Mouse (Mus musculus): ENCODE data around the gene Tmem222. TPM values are rescaled to one million over a fixed set of nuclear protein-coding genes. Genes with fewer than 3 reads are reported as not detected.

Tmem222 gene
- polyA plus RNA-seq (2014; fragmentation: Nextera tagmentation; extraction: Ambion mirVana): 115 and 121 TPM in 2 replicates

DNA sequence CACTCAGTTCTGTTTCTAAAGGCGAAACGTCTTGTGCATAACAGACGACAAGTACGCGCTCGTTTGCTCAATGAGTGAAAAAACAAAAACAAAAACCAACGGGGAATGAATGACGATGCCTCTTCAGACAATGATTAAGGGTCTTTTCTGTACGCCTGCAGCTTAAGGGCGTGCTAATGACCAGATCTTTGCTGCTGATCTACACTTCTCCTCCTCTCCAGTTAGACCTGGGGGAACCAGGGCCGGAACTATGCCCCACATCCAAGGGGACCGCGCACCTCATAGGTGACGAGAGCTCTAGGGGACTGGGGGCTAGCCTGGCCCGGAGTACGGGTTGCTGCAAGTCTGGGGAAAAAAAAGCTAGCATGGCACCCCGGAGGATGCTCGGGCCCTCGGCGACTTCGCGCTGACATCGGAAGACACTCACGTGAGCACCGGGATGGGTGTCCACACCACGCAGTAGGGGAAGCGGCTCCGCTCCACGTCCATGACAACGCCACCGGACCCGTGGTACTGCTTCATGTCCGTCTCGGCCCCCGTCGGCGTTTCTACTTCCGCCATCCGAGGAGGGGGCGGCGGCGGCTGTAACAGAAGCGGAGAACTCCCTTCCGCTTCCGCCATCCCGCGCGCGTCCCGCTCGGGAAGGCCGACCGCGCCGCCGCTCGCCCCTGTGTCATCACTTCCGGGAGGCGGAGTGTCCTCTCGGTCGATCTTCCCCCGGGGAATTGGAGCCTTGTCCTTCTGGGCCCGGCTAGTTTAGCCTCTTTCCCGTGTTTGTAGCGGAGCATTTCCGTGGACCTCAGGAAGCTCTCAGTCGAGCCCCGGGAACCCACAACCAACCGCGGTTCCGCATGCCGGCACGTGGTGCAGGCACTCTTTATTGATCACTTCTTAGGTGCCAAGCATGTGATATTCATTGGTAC is at the start of gene Tmem222:
Gene Tmem222 (minus strand): TSS at position 689 of the 923 bp plus-strand sequence.
- Histone ChIP-seq H3K27ac (replicated peaks; ENCODE audit: low read depth, low read length) (peak within 1 kb of the TSS; percentile 91), H3K9ac (replicated peaks; ENCODE audit: low read length) (peak within 1 kb of the TSS; percentile 86), H3K4me3 (replicated peaks; ENCODE audit: low read depth, low read length) (peak within 1 kb of the TSS; percentile 85), H3K9me3 (ENCODE audit: control insufficient read depth, low read length) (no peaks in the 10 kb centered on the region), H3K36me3 (ENCODE audit: control insufficient read depth, insufficient read depth, low read length) (0 out of 2 replicates have a peak, but pooled peaks cover 2% of the 10 kb centered on the region), H3K4me2 (ENCODE audit: low read length) (peak within 1 kb of the TSS; percentile 76), H3K27me3 (ENCODE audit: control insufficient read depth, insufficient read depth, low read length) (no peaks in the 10 kb centered on the region), H3K4me1 (ENCODE audit: control insufficient read depth, insufficient read depth, low read length) (peaks cover 21% of the 10 kb centered on the region)
- ATAC-seq (ENCODE audit: low FRiP score, low TSS enrichment) (peak; percentile 90), DNase-seq (peak; percentile 98)
- under 1% methylated on average over 73 of the region's 73 CpGs for WGBS

DNA sequence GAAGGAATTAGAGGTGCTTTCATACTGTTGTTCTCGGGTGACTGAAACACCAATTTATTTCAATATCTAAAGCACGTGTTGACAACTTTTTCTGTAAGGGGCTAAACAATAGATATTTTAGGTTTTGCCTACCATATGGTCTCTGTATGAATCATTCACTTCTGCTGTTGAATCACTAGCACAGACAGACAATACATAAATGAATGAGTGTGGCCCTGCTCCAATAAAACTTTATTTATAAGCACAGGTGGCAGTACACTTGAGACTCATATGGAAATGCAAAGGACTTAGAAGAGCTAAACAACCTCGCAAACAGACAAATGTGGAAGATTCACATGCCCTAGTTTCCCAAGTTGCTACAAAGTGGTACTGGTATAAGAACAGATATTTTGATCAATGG is 42.1 kb upstream of the Tmem222 start:
- H3K36me3 ChIP-seq (ENCODE audit: control insufficient read depth, insufficient read depth, low read length): peaks cover 16% of the 10 kb centered on the region; the same call in 1 of the 2 replicates
- no peaks in the 10 kb centered on the region for H3K9me3 ChIP-seq (ENCODE audit: control insufficient read depth, low read length)
- H3K9ac ChIP-seq (replicated peaks; ENCODE audit: low read length): no peak overlapping the region
- 93% methylated on average over 3 of the region's 3 CpGs for WGBS
- H3K27me3 ChIP-seq (ENCODE audit: control insufficient read depth, insufficient read depth, low read length): no peaks in the 10 kb centered on the region
- H3K4me1 ChIP-seq (ENCODE audit: control insufficient read depth, insufficient read depth, low read length): no peaks in the 10 kb centered on the region
- ATAC-seq (ENCODE audit: low FRiP score, low TSS enrichment) (no peak), DNase-seq (no peak)
- H3K4me3 ChIP-seq (replicated peaks; ENCODE audit: low read depth, low read length): no peak overlapping the region
- no peak overlapping the region for H3K4me2 ChIP-seq (ENCODE audit: low read length)
- no peak overlapping the region for H3K27ac ChIP-seq (replicated peaks; ENCODE audit: low read depth, low read length)

GRCm38 (mm10) chr4:133315991-133316390 is 38.4 kb upstream of the Tmem222 start:
- no peak for ATAC-seq (ENCODE audit: low FRiP score, low TSS enrichment)
- whole genome bisulfite sequencing: 95% methylated on average over 5 of the region's 5 CpGs

DNA sequence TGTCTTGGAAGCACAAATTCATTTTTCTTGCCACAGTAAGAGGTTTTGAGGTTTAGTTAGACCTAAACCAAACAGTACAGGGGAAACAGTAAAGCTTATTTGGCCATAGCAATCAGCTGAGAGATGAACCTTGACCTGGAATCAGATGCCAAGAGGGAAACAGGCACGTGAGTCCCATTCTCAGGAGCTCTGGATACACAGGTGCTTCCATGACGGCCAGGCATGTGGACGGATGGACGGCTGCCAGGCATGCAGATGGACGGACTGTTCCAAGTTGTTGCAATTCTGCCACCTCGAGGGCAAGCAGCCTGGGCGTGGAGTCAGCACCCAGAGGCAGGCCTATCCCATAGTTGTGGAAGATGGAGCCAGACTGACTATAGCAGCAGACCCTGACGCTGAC is 37.3 kb upstream of the Tmem222 start:
- H3K4me1 ChIP-seq (ENCODE audit: control insufficient read depth, insufficient read depth, low read length): no peaks in the 10 kb centered on the region
- H3K4me3 ChIP-seq (replicated peaks; ENCODE audit: low read depth, low read length): no peak overlapping the region
- H3K4me2 ChIP-seq (ENCODE audit: low read length): no peak overlapping the region
- H3K27ac ChIP-seq (replicated peaks; ENCODE audit: low read depth, low read length): no peak overlapping the region
- DNase-seq (no peak), ATAC-seq (ENCODE audit: low FRiP score, low TSS enrichment) (no peak)
- no peaks in the 10 kb centered on the region for H3K27me3 ChIP-seq (ENCODE audit: control insufficient read depth, insufficient read depth, low read length)
- H3K36me3 ChIP-seq (ENCODE audit: control insufficient read depth, insufficient read depth, low read length): peaks cover 12% of the 10 kb centered on the region
- 89% methylated on average over 8 of the region's 8 CpGs for WGBS
- no peak overlapping the region for H3K9ac ChIP-seq (replicated peaks; ENCODE audit: low read length)
- H3K9me3 ChIP-seq (ENCODE audit: control insufficient read depth, low read length): no peaks in the 10 kb centered on the region

More at GRCm38 (mm10) chr4:133315991-133316390, 38.4 kb upstream of the Tmem222 start:
- Histone ChIP-seq H3K9me3 (ENCODE audit: control insufficient read depth, low read length) (no peaks in the 10 kb centered on the region), H3K4me1 (ENCODE audit: control insufficient read depth, insufficient read depth, low read length) (no peaks in the 10 kb centered on the region), H3K9ac (replicated peaks; ENCODE audit: low read length) (no peak overlapping the region), H3K4me3 (replicated peaks; ENCODE audit: low read depth, low read length) (no peak overlapping the region), H3K36me3 (ENCODE audit: control insufficient read depth, insufficient read depth, low read length) (peaks cover 18% of the 10 kb centered on the region), H3K27ac (replicated peaks; ENCODE audit: low read depth, low read length) (no peak overlapping the region), H3K4me2 (ENCODE audit: low read length) (no peak overlapping the region), H3K27me3 (ENCODE audit: control insufficient read depth, insufficient read depth, low read length) (no peaks in the 10 kb centered on the region)
- DNase-seq: no peak

GRCm38 (mm10) chr4:133309948-133310347 is 32.4 kb upstream of the Tmem222 start:
- no peak for ATAC-seq (ENCODE audit: low FRiP score, low TSS enrichment)

DNA sequence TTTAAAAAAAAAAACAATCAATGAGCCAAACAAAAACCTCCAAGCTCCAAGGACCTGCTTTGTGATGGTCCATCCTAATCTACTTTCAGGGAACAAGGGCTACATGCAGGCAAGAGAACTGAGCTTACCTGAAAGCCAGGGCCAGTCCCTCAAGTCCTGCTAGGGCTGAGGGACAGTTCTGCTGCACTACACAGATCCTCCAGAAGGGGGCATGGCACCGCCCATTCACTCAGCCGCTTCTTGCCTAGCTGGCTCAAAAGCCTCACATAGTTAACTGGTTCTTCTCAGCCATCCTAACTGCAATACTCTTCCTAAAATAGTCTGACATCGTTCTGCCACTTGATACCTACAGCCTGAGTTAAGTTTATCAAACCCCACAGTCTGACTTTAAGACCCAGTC is 29.7 kb upstream of the Tmem222 start:
- Histone ChIP-seq H3K27ac (replicated peaks; ENCODE audit: low read depth, low read length) (no peak overlapping the region), H3K4me1 (ENCODE audit: control insufficient read depth, insufficient read depth, low read length) (no peaks in the 10 kb centered on the region), H3K4me3 (replicated peaks; ENCODE audit: low read depth, low read length) (no peak overlapping the region), H3K36me3 (ENCODE audit: control insufficient read depth, insufficient read depth, low read length) (peaks cover 20% of the 10 kb centered on the region), H3K27me3 (ENCODE audit: control insufficient read depth, insufficient read depth, low read length) (no peaks in the 10 kb centered on the region), H3K9ac (replicated peaks; ENCODE audit: low read length) (no peak overlapping the region), H3K9me3 (ENCODE audit: control insufficient read depth, low read length) (no peaks in the 10 kb centered on the region), H3K4me2 (ENCODE audit: low read length) (no peak overlapping the region)
- 32% methylated on average over 3 of the region's 3 CpGs for WGBS
- ATAC-seq (ENCODE audit: low FRiP score, low TSS enrichment) (no peak), DNase-seq (peak; percentile 61)

More at GRCm38 (mm10) chr4:133309948-133310347, 32.4 kb upstream of the Tmem222 start:
- H3K4me2 ChIP-seq (ENCODE audit: low read length): no peak overlapping the region
- peaks cover 13% of the 10 kb centered on the region for H3K36me3 ChIP-seq (ENCODE audit: control insufficient read depth, insufficient read depth, low read length)
- H3K27me3 ChIP-seq (ENCODE audit: control insufficient read depth, insufficient read depth, low read length): no peaks in the 10 kb centered on the region
- H3K4me3 ChIP-seq (replicated peaks; ENCODE audit: low read depth, low read length): no peak overlapping the region
- peak; percentile 94 for DNase-seq
- no peak overlapping the region for H3K9ac ChIP-seq (replicated peaks; ENCODE audit: low read length)
- H3K4me1 ChIP-seq (ENCODE audit: control insufficient read depth, insufficient read depth, low read length): no peaks in the 10 kb centered on the region
- WGBS: under 1% methylated on average over 3 of the region's 3 CpGs
- H3K27ac ChIP-seq (replicated peaks; ENCODE audit: low read depth, low read length): no peak overlapping the region
- H3K9me3 ChIP-seq (ENCODE audit: control insufficient read depth, low read length): no peaks in the 10 kb centered on the region

- 93% methylated on average over 7 of the region's 7 CpGs for WGBS
- Histone ChIP-seq H3K4me3 (replicated peaks; ENCODE audit: low read depth, low read length) (no peak overlapping the region), H3K9me3 (ENCODE audit: control insufficient read depth, low read length) (no peaks in the 10 kb centered on the region), H3K9ac (replicated peaks; ENCODE audit: low read length) (no peak overlapping the region), H3K36me3 (ENCODE audit: control insufficient read depth, insufficient read depth, low read length) (peaks cover 28% of the 10 kb centered on the region), H3K4me1 (ENCODE audit: control insufficient read depth, insufficient read depth, low read length) (no peaks in the 10 kb centered on the region), H3K27me3 (ENCODE audit: control insufficient read depth, insufficient read depth, low read length) (no peaks in the 10 kb centered on the region), H3K27ac (replicated peaks; ENCODE audit: low read depth, low read length) (no peak overlapping the region), H3K4me2 (ENCODE audit: low read length) (no peak overlapping the region)
- ATAC-seq (ENCODE audit: low FRiP score, low TSS enrichment) (no peak), DNase-seq (no peak)
These were observed 28.2 kb upstream of the Tmem222 start for GRCm38 (mm10) chr4:133305825-133306224.

- Histone ChIP-seq H3K9me3 (ENCODE audit: control insufficient read depth, low read length) (no peaks in the 10 kb centered on the region), H3K27ac (replicated peaks; ENCODE audit: low read depth, low read length) (no peak overlapping the region), H3K4me3 (replicated peaks; ENCODE audit: low read depth, low read length) (no peak overlapping the region), H3K27me3 (ENCODE audit: control insufficient read depth, insufficient read depth, low read length) (no peaks in the 10 kb centered on the region), H3K4me1 (ENCODE audit: control insufficient read depth, insufficient read depth, low read length) (no peaks in the 10 kb centered on the region), H3K4me2 (ENCODE audit: low read length) (no peak overlapping the region), H3K9ac (replicated peaks; ENCODE audit: low read length) (no peak overlapping the region), H3K36me3 (ENCODE audit: control insufficient read depth, insufficient read depth, low read length) (peaks cover 39% of the 10 kb centered on the region)
- DNase-seq (no peak), ATAC-seq (ENCODE audit: low FRiP score, low TSS enrichment) (no peak)
- WGBS: 94% methylated on average over 7 of the region's 7 CpGs
These were observed 27.2 kb upstream of the Tmem222 start for GRCm38 (mm10) chr4:133304770-133305169.

GRCm38 (mm10) chr4:133302668-133303067 is 25.1 kb upstream of the Tmem222 start:
- no peak for DNase-seq
- no peak for ATAC-seq (ENCODE audit: low FRiP score, low TSS enrichment)
- 83% methylated on average over 5 of the region's 5 CpGs for WGBS
- Histone ChIP-seq H3K27me3 (ENCODE audit: control insufficient read depth, insufficient read depth, low read length) (no peaks in the 10 kb centered on the region), H3K27ac (replicated peaks; ENCODE audit: low read depth, low read length) (no peak overlapping the region), H3K9ac (replicated peaks; ENCODE audit: low read length) (no peak overlapping the region), H3K4me1 (ENCODE audit: control insufficient read depth, insufficient read depth, low read length) (peaks cover 3% of the 10 kb centered on the region; the same call in 1 of the 2 replicates), H3K4me2 (ENCODE audit: low read length) (no peak overlapping the region), H3K9me3 (ENCODE audit: control insufficient read depth, low read length) (no peaks in the 10 kb centered on the region), H3K4me3 (replicated peaks; ENCODE audit: low read depth, low read length) (no peak overlapping the region), H3K36me3 (ENCODE audit: control insufficient read depth, insufficient read depth, low read length) (peaks cover 49% of the 10 kb centered on the region)

Measured in midbrain, embryonic 14.5 days (tissue).